In genomic region chr3:107895720-107896569, GRCm38 (mm10) we compare ENCODE assay signal across 9 mouse cellular contexts. TPM values are rescaled to one million over a fixed set of nuclear protein-coding genes. Genes with fewer than 3 reads are reported as not detected.
DNase-seq lines count a peak whose midpoint lies in the region; ATAC-seq and TF ChIP-seq lines count a peak whose summit lies in the region.
"Had no signal": no experiment of that assay in that cellular context is flagged by ENCODE, and none has a peak within 500 bp of the region (broad histone marks: within the 10 kb centered on the region; RNA-seq: fewer than 3 reads in every experiment).

TSS of gene Gstm5 (plus strand) at chr3:107895821.

- no peak for TF ChIP-seq CTCF in kidney, postnatal 0 days (IDR thresholded peaks at IDR 0.05; ENCODE audit: low read depth)
- TF ChIP-seq CTCF in midbrain, postnatal 0 days (IDR thresholded peaks at IDR 0.05), result no peak

- DNase-seq in CD4-positive helper T cell, adult 2 months (ENCODE audit: low read depth, low spot score), result peak; percentile 19
- DNase-seq in c-Kit-positive CD71-positive TER-119-negative erythroid progenitor cells, embryonic 14.5 days (ENCODE audit: low read depth), result peak; percentile 71
- DNase-seq in forebrain, embryonic 10.5 days (ENCODE audit: extremely low spot score, low spot score), result peak; percentile 84
- peak; percentile 94 for DNase-seq in kidney, postnatal 0 days (ENCODE audit: low spot score)
- peak; percentile 90 for DNase-seq in liver
- peak; percentile 90 for DNase-seq in midbrain, postnatal 0 days (ENCODE audit: low spot score)
- DNase-seq in spleen, postnatal 36 days (ENCODE audit: low spot score in 2 of 2), result peak; percentile 48 to 59

- H3K36me3 ChIP-seq in forebrain, embryonic 10.5 days (replicated peaks), result peaks cover 29% of the 10 kb centered on the region
- H3K36me3 ChIP-seq in heart, embryonic 13.5 days, result peaks cover 20% of the 10 kb centered on the region
- H3K36me3 ChIP-seq in kidney, postnatal 0 days (ENCODE audit: insufficient read depth, low read length), result 0 out of 2 replicates have a peak, but pooled peaks cover 4% of the 10 kb centered on the region
- H3K36me3 ChIP-seq in midbrain, postnatal 0 days (ENCODE audit: insufficient read depth, low read length), result 0 out of 2 replicates have a peak, but pooled peaks cover 8% of the 10 kb centered on the region
- H3K36me3 ChIP-seq: G1E had no signal

- peak; percentile 84 for ATAC-seq in heart, embryonic 13.5 days (ENCODE audit: extremely low read depth, insufficient number of reproducible peaks, low FRiP score, low TSS enrichment)
- peak; percentile 94 for ATAC-seq in kidney, postnatal 0 days (replicated peaks; ENCODE audit: low FRiP score, low read depth)
- ATAC-seq in midbrain, postnatal 0 days (ENCODE audit: low FRiP score), result peak; percentile 95

- H3K4me3 ChIP-seq in forebrain, embryonic 10.5 days, result peak within 1 kb of the TSS; percentile 87
- peak within 1 kb of the TSS; percentile 83 for H3K4me3 ChIP-seq in heart, embryonic 13.5 days
- H3K4me3 ChIP-seq in kidney, postnatal 0 days (replicated peaks; ENCODE audit: low read depth, low read length), result peak within 1 kb of the TSS; percentile 80
- peak within 1 kb of the TSS; percentile 79 for H3K4me3 ChIP-seq in midbrain, postnatal 0 days (ENCODE audit: low read depth, low read length)

- H3K4me1 ChIP-seq in forebrain, embryonic 10.5 days, result peaks cover 17% of the 10 kb centered on the region
- H3K4me1 ChIP-seq in heart, embryonic 13.5 days, result peaks cover 13% of the 10 kb centered on the region
- H3K4me1 ChIP-seq in kidney, postnatal 0 days (replicated peaks; ENCODE audit: insufficient read depth, low read length), result 0 out of 2 replicates have a peak, but pooled peaks cover 3% of the 10 kb centered on the region
- H3K4me1 ChIP-seq in midbrain, postnatal 0 days (ENCODE audit: insufficient read depth, low read length), result peaks cover 2% of the 10 kb centered on the region; the same call in 1 of the 2 replicates

- H3K27ac ChIP-seq in forebrain, embryonic 10.5 days, result peak within 1 kb of the TSS; percentile 96
- H3K27ac ChIP-seq in heart, embryonic 13.5 days (replicated peaks), result peak within 1 kb of the TSS; percentile 85
- peak within 1 kb of the TSS; percentile 81 for H3K27ac ChIP-seq in kidney, postnatal 0 days
- peak within 1 kb of the TSS; percentile 80 for H3K27ac ChIP-seq in midbrain, postnatal 0 days (ENCODE audit: low read depth, low read length)

- 6% methylated on average over 40 of the region's 40 CpGs for whole genome bisulfite sequencing in forebrain, embryonic 10.5 days
- WGBS in heart, embryonic 13.5 days, result 8% methylated on average over 40 of the region's 40 CpGs
- 8% methylated on average over 40 of the region's 40 CpGs for WGBS in kidney, postnatal 0 days
- 5% methylated on average over 40 of the region's 40 CpGs for WGBS in midbrain, postnatal 0 days

- no peaks in the 10 kb centered on the region for H3K27me3 ChIP-seq in forebrain, embryonic 10.5 days (ENCODE audit: poor library complexity, severe bottlenecking)
- no peaks in the 10 kb centered on the region for H3K27me3 ChIP-seq in heart, embryonic 13.5 days (replicated peaks)
- H3K27me3 ChIP-seq in kidney, postnatal 0 days (ENCODE audit: insufficient read depth, low read length), result no peaks in the 10 kb centered on the region
- H3K27me3 ChIP-seq in midbrain, postnatal 0 days (ENCODE audit: insufficient read depth, low read length), result no peaks in the 10 kb centered on the region

- H3K9ac ChIP-seq in heart, embryonic 13.5 days, result peak within 1 kb of the TSS; percentile 90
- H3K9ac ChIP-seq in kidney, postnatal 0 days (ENCODE audit: low read depth, low read length), result peak within 1 kb of the TSS; percentile 87
- H3K9ac ChIP-seq in midbrain, postnatal 0 days (replicated peaks; ENCODE audit: low read length, poor library complexity, severe bottlenecking), result peak within 1 kb of the TSS; percentile 85

- H3K4me2 ChIP-seq in heart, embryonic 13.5 days, result peak within 1 kb of the TSS; percentile 90
- peak within 1 kb of the TSS; percentile 100 for H3K4me2 ChIP-seq in kidney, postnatal 0 days (ENCODE audit: low read length)
- H3K4me2 ChIP-seq in midbrain, postnatal 0 days (ENCODE audit: low read depth, low read length, poor library complexity, severe bottlenecking), result peak within 1 kb of the TSS; percentile 93

- no peaks in the 10 kb centered on the region for H3K9me3 ChIP-seq in forebrain, embryonic 10.5 days
- no peaks in the 10 kb centered on the region for H3K9me3 ChIP-seq in heart, embryonic 13.5 days
- no peaks in the 10 kb centered on the region for H3K9me3 ChIP-seq in kidney, postnatal 0 days (replicated peaks; ENCODE audit: low read length)
- no peaks in the 10 kb centered on the region for H3K9me3 ChIP-seq in midbrain, postnatal 0 days (ENCODE audit: low read length)
- H3K9me3 ChIP-seq: G1E had no signal

RNA-seq across cellular contexts. Expression of gene Gstm5, which starts in this region (rescaled TPM):
- polyA plus RNA-seq in forebrain, embryonic 10.5 days (2016; fragmentation: Nextera tagmentation; extraction: Ambion mirVana), result 225 and 235 TPM in 2 replicates
- 131 and 139 TPM in 2 replicates for polyA plus RNA-seq in heart, embryonic 13.5 days (2015; fragmentation: Nextera tagmentation; extraction: Ambion mirVana)
- 246 and 258 TPM in 2 replicates for polyA plus RNA-seq in kidney, postnatal 0 days (2015; fragmentation: Nextera tagmentation; extraction: Ambion mirVana)
- total RNA-seq in midbrain, postnatal 0 days (2014; rRNA removed), result 142 and 166 TPM in 2 replicates
- polyA plus RNA-seq in midbrain, postnatal 0 days (2015; fragmentation: Nextera tagmentation; extraction: Ambion mirVana), result 316 and 320 TPM in 2 replicates
- total RNA-seq: G1E had no signal
- polyA plus RNA-seq: G1E had no signal

Comparison
In these comparisons a context has a peak if more than half of its experiments do, and no peak if none do; other contexts are left out.
1. Peak in every context shown above with its lines: DNase-seq, ATAC-seq, H3K4me3 ChIP-seq and H3K27ac ChIP-seq.
2. DNase-seq: peak in every context shown above with its lines; median percentile 94 in kidney, postnatal 0 days; 90 in liver; 90 in midbrain, postnatal 0 days; 84 in forebrain, embryonic 10.5 days; 71 in c-Kit-positive CD71-positive TER-119-negative erythroid progenitor cells, embryonic 14.5 days; 54 in spleen, postnatal 36 days; 19 in CD4-positive helper T cell, adult 2 months.